Mouse (Mus musculus) C2C12 (cell line): ENCODE data around the gene Kras.

Experiments used
- CEBPB ChIP-seq: IDR thresholded peaks from one replicate; pipeline ENCODE4 v1.6.1; 2011; ENCODE audit warnings: low read depth, mild to moderate bottlenecking, control low read depth, moderate library complexity
- CTCF ChIP-seq: IDR thresholded peaks from one replicate; pipeline ENCODE4 v1.5.1; 2011; ENCODE audit not compliant: control insufficient read depth, insufficient read depth, insufficient read length
- FOSL1 ChIP-seq: IDR thresholded peaks from one replicate; pipeline ENCODE4 v1.8.0; 2011; ENCODE audit warnings: mild to moderate bottlenecking, low read length; ENCODE audit not compliant: poor library complexity, insufficient read depth, severe bottlenecking
- MAX ChIP-seq: IDR thresholded peaks from one replicate; pipeline ENCODE4 v1.6.1; 2011; ENCODE audit warnings: mild to moderate bottlenecking, control low read depth
- MYOD1 ChIP-seq: IDR thresholded peaks from one replicate; pipeline ENCODE4 v1.6.1; 2011; ENCODE audit warnings: low read depth; ENCODE audit not compliant: control insufficient read depth, insufficient read length
- MYOG ChIP-seq: IDR thresholded peaks from one replicate; pipeline ENCODE4 v1.6.1; 2011; ENCODE audit not compliant: control insufficient read depth, insufficient read length; ENCODE audit errors: extremely low read depth
- USF1 ChIP-seq: IDR thresholded peaks from one replicate; pipeline ENCODE4 v1.6.1; 2011; ENCODE audit warnings: low read depth, mild to moderate bottlenecking, control low read depth, moderate library complexity

DNA sequence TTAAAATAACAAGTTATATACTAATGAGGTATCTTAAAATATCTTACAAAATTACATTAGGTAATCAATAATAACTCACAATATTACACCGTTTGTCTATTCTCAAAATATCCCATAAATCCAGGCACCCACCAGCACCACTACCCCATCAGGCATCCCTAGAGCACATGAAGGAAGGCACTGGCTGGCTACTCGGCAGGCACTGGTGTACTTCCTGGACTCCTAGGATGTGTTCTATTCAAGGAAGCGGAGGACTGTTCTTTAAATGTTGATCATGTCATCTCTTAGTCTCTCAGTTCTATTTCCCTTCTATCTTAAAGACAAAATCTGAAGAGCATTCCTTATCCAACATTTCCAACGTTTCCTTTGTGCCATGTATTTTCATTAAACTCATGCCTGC lies 12.9 kb downstream of the Kras start:
- TF ChIP-seq CTCF (no peak), MAX (no peak), CEBPB (no peak), FOSL1 (no peak), USF1 (no peak), MYOG (no peak), MYOD1 (no peak)
